Mouse (Mus musculus): ENCODE measurements around the gene Batf3.

- TF ChIP-seq CTCF (IDR thresholded peaks at IDR 0.05; ENCODE audit: low read depth) = no peak
- TF ChIP-seq EP300 (IDR thresholded peaks at IDR 0.05; ENCODE audit: low read depth) = no peak
These were observed 8.3 kb upstream of the Batf3 start for GRCm38 (mm10) chr1:191089355-191089754.

All from liver, embryonic 14.5 days (tissue).